Mouse (Mus musculus): Measurements from ENCODE around the gene Gdap1l1. TPM values are rescaled to one million over a fixed set of nuclear protein-coding genes. Genes with fewer than 3 reads are reported as not detected.

The Gdap1l1 gene
- polyA plus RNA-seq, 1 experiment from 2014 or later: 1.1 TPM

- Histone ChIP-seq H3K36me3 (ENCODE audit: insufficient read depth) (peaks cover 21% of the 10 kb centered on the region; the same call in 1 of the 2 replicates), H3K9me3 (ENCODE audit: low read depth, low read length) (no peaks in the 10 kb centered on the region), H3K27ac (ENCODE audit: low read depth) (no peak overlapping the region), H3K27me3 (ENCODE audit: insufficient read depth, low read length) (no peaks in the 10 kb centered on the region), H3K4me2 (no peak overlapping the region), H3K9ac (no peak overlapping the region), H3K4me3 (ENCODE audit: low read depth, low read length) (no peak overlapping the region), H3K4me1 (ENCODE audit: insufficient read depth) (peaks cover 8% of the 10 kb centered on the region; the same call in 1 of the 2 replicates)
- ATAC-seq (ENCODE audit: insufficient read depth) (no peak), DNase-seq (no peak)
- no peak for TF ChIP-seq CTCF (IDR thresholded peaks at IDR 0.05; ENCODE audit: low read depth)
- 92% methylated on average over 15 of the region's 15 CpGs for WGBS
Measured at GRCm38 (mm10) chr2:163469711-163470110, 31.4 kb downstream of the Gdap1l1 start.

GRCm38 (mm10) chr2:163471136-163471535, 32.9 kb downstream of the Gdap1l1 start:
- Histone ChIP-seq H3K27me3 (ENCODE audit: insufficient read depth, low read length) (no peaks in the 10 kb centered on the region), H3K4me3 (ENCODE audit: low read depth, low read length) (peak overlapping the region; percentile 86; the same call in 1 of the 2 replicates), H3K4me2 (peak overlapping the region; percentile 92), H3K9ac (peak overlapping the region; percentile 83; the same call in 1 of the 2 replicates), H3K9me3 (ENCODE audit: low read depth, low read length) (no peaks in the 10 kb centered on the region), H3K36me3 (ENCODE audit: insufficient read depth) (peaks cover 21% of the 10 kb centered on the region; the same call in 1 of the 2 replicates), H3K27ac (ENCODE audit: low read depth) (no peak overlapping the region), H3K4me1 (ENCODE audit: insufficient read depth) (peaks cover 8% of the 10 kb centered on the region; the same call in 1 of the 2 replicates)
- WGBS: 71% methylated on average over 3 of the region's 3 CpGs
- DNase-seq (no peak), ATAC-seq (ENCODE audit: insufficient read depth) (no peak)
- no peak for TF ChIP-seq CTCF (IDR thresholded peaks at IDR 0.05; ENCODE audit: low read depth)

- H3K27me3 ChIP-seq (ENCODE audit: insufficient read depth, low read length): no peaks in the 10 kb centered on the region
- DNase-seq (peak; percentile 4), ATAC-seq (ENCODE audit: insufficient read depth) (peak; percentile 68)
- peaks cover 21% of the 10 kb centered on the region; the same call in 1 of the 2 replicates for H3K36me3 ChIP-seq (ENCODE audit: insufficient read depth)
- peak overlapping the region; percentile 92 for H3K4me2 ChIP-seq
- peaks cover 8% of the 10 kb centered on the region; the same call in 1 of the 2 replicates for H3K4me1 ChIP-seq (ENCODE audit: insufficient read depth)
- TF ChIP-seq CTCF (IDR thresholded peaks at IDR 0.05; ENCODE audit: low read depth): no peak
- 3% methylated on average over 36 of the region's 36 CpGs for WGBS
- peak overlapping the region; percentile 86 for H3K4me3 ChIP-seq (ENCODE audit: low read depth, low read length)
- peak overlapping the region; percentile 83 for H3K9ac ChIP-seq
- no peaks in the 10 kb centered on the region for H3K9me3 ChIP-seq (ENCODE audit: low read depth, low read length)
- H3K27ac ChIP-seq (ENCODE audit: low read depth): no peak overlapping the region
Measured at GRCm38 (mm10) chr2:163471710-163472465, 33.6 kb downstream of the Gdap1l1 start.

- Histone ChIP-seq H3K9me3 (ENCODE audit: low read depth, low read length) (no peaks in the 10 kb centered on the region), H3K4me1 (ENCODE audit: insufficient read depth) (peaks cover 8% of the 10 kb centered on the region; the same call in 1 of the 2 replicates), H3K4me3 (ENCODE audit: low read depth, low read length) (peak within 1 kb of the TSS; percentile 86), H3K27ac (ENCODE audit: low read depth) (no peak within 1 kb of the TSS), H3K9ac (peak within 1 kb of the TSS; percentile 83), H3K4me2 (peak within 1 kb of the TSS; percentile 92), H3K36me3 (ENCODE audit: insufficient read depth) (peaks cover 21% of the 10 kb centered on the region; the same call in 1 of the 2 replicates), H3K27me3 (ENCODE audit: insufficient read depth, low read length) (no peaks in the 10 kb centered on the region)
- DNase-seq (peak; percentile 97), ATAC-seq (ENCODE audit: insufficient read depth) (peak; percentile 97)
- peak; percentile 99 for TF ChIP-seq CTCF (IDR thresholded peaks at IDR 0.05; ENCODE audit: low read depth)
- WGBS: under 1% methylated on average over 30 of the region's 30 CpGs
Measured at GRCm38 (mm10) chr2:163472466-163472851, 34.2 kb downstream of the Gdap1l1 start, which contains the start of gene Fitm2. Gene Fitm2 (minus strand): TSS chr2:163472629.

DNA sequence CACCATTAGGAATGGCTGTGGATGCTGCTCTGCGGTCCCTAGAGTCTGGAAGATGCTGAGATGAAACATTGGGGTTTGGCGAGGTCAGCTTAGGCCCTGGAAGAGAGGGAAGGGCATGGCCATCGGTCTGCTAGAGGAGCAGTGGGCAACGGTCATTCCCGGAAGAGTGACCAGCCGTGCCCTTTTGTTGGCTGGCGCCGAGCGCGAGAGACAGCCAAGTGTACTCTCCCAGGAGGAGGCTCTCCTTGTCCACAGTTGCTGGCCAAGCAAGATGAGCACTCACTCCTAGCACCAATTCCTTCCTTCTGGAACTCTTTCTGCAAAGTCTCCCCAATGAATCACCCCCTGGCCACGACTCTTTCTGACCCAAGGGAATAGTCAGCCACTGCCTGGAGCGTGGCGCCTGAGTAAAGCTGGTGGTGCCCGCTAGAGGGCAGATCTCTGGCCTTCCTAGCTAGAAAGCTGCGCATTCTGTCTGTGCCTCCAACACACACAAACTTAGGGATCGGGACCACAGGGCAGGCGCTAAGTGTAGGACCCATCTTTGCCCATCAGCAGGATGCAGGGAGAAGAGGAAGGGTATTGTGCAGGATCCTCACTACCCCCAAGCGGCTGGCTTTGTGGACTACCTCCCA, 42.0 kb downstream of the Gdap1l1 start:
- no peak for ATAC-seq (ENCODE audit: insufficient read depth)
- peak; percentile 56 for TF ChIP-seq CTCF (IDR thresholded peaks at IDR 0.05; ENCODE audit: low read depth)
- peaks cover 25% of the 10 kb centered on the region for H3K27me3 ChIP-seq (ENCODE audit: insufficient read depth, low read length)
- peak; percentile 42 for DNase-seq
- no peak overlapping the region for H3K4me2 ChIP-seq
- WGBS: 49% methylated on average over 18 of the region's 18 CpGs
- H3K4me1 ChIP-seq (ENCODE audit: insufficient read depth): no peaks in the 10 kb centered on the region
- no peaks in the 10 kb centered on the region for H3K36me3 ChIP-seq (ENCODE audit: insufficient read depth)
- H3K4me3 ChIP-seq (ENCODE audit: low read depth, low read length): no peak overlapping the region
- no peak overlapping the region; the same call in 1 of the 2 replicates for H3K9ac ChIP-seq
- H3K9me3 ChIP-seq (ENCODE audit: low read depth, low read length): no peaks in the 10 kb centered on the region
- H3K27ac ChIP-seq (ENCODE audit: low read depth): no peak overlapping the region

DNA sequence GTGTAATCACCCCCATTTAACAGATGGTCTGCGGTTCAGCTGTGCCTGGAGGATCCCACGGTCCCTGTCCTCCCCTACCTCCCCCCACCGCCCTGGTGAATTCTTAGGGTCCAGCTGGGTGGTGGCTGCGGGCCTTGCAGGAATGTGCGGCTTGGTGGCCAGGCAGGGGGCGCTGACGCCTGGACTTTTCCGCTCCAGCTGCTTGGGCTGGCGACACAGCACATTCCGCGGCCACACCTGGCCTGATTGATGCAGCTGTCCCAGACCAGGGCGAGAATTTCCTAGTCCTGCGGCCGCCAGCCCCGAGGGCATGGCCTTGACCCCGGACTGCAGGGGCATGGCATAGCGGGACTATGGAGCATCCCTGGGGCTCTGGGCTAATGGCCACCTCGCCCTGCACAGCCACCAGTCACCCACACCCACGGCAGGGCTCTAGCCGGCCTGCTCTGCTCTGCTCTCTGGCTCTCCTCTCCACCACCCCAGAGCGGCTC, 43.3 kb downstream of the Gdap1l1 start:
- Histone ChIP-seq H3K27ac (ENCODE audit: low read depth) (no peak overlapping the region), H3K4me1 (ENCODE audit: insufficient read depth) (no peaks in the 10 kb centered on the region), H3K9ac (no peak overlapping the region; the same call in 1 of the 2 replicates), H3K4me2 (peak overlapping the region; percentile 43), H3K36me3 (ENCODE audit: insufficient read depth) (no peaks in the 10 kb centered on the region), H3K27me3 (ENCODE audit: insufficient read depth, low read length) (peaks cover 25% of the 10 kb centered on the region), H3K9me3 (ENCODE audit: low read depth, low read length) (no peaks in the 10 kb centered on the region), H3K4me3 (ENCODE audit: low read depth, low read length) (peak overlapping the region; percentile 11; the same call in 1 of the 2 replicates)
- under 1% methylated on average over 21 of the region's 21 CpGs for WGBS
- peak; percentile 47 for TF ChIP-seq CTCF (IDR thresholded peaks at IDR 0.05; ENCODE audit: low read depth)
- peak; percentile 47; the same call in 1 of the 2 replicates for ATAC-seq (ENCODE audit: insufficient read depth)
- peak; percentile 21 for DNase-seq

- no peak overlapping the region for H3K4me3 ChIP-seq (ENCODE audit: low read depth, low read length)
- no peak overlapping the region for H3K9ac ChIP-seq
- H3K36me3 ChIP-seq (ENCODE audit: insufficient read depth): no peaks in the 10 kb centered on the region
- no peak overlapping the region for H3K4me2 ChIP-seq
- no peak for TF ChIP-seq CTCF (IDR thresholded peaks at IDR 0.05; ENCODE audit: low read depth)
- H3K27ac ChIP-seq (ENCODE audit: low read depth): no peak overlapping the region
- peaks cover 7% of the 10 kb centered on the region for H3K27me3 ChIP-seq (ENCODE audit: insufficient read depth, low read length)
- no peaks in the 10 kb centered on the region for H3K4me1 ChIP-seq (ENCODE audit: insufficient read depth)
- DNase-seq (no peak), ATAC-seq (ENCODE audit: insufficient read depth) (no peak)
- H3K9me3 ChIP-seq (ENCODE audit: low read depth, low read length): no peaks in the 10 kb centered on the region
- WGBS: 75% methylated on average over 3 of the region's 3 CpGs
Measured at GRCm38 (mm10) chr2:163487360-163487759, 49.1 kb downstream of the Gdap1l1 start.
